Mouse (Mus musculus): ENCODE data around the gene Nhlrc2. TPM values are rescaled to one million over a fixed set of nuclear protein-coding genes. Genes with fewer than 3 reads are reported as not detected.
"Not testable (repeated sequence)": the region's sequence is repeated elsewhere in the genome, so short reads cannot be mapped to it uniquely, and the experiment has no call there.

The Nhlrc2 gene
- total RNA-seq (2012; rRNA removed) = 9.5 and 9.9 TPM in 2 replicates
- total RNA-seq (2014; rRNA removed) = 12.6 and 12.9 TPM in 2 replicates
- 18.3 and 22.9 TPM in 2 replicates for polyA plus RNA-seq (2012; ENCODE audit: insufficient read length, low read depth)

GRCm38 (mm10) chr19:56548230-56549032 is at the start of gene Nhlrc2:
TSS of gene Nhlrc2 (plus strand) at chr19:56548261.
- dilution Hi-C loops (cut with MboI; ENCODE audit: extremely low pct_ligation_motif_present, extremely low pct_unique_long_range_greater_than_20kb, low sequenced_read_pairs) = no loop called here
- Histone ChIP-seq H3K9ac (ENCODE audit: insufficient read depth, low read depth) (peak within 1 kb of the TSS; percentile 89), H3K4me3 (replicated peaks in 1 of 3; ENCODE audit: low read depth in 2 of 3, low read length in 2 of 3, poor library complexity in 1 of 3) (peak within 1 kb of the TSS; percentile 88 to 98 (median 92)), H3K79me2 (replicated peaks; ENCODE audit: control insufficient read depth, extremely low read depth, insufficient read depth, poor library complexity, severe bottlenecking) (peaks cover 22% of the 10 kb centered on the region), H3K4me1 (ENCODE audit: control insufficient read depth in 1 of 2, insufficient read depth in 2 of 2) (peaks cover 0 to 40% of the 10 kb centered on the region in 2 experiments; a peak in 2 of 4 replicates), H3K27ac (ENCODE audit: insufficient read depth, low read depth) (peak within 1 kb of the TSS; percentile 84), H3K27me3 (replicated peaks) (no peaks in the 10 kb centered on the region), H3K4me2 (ENCODE audit: insufficient read depth, low read depth, poor library complexity, severe bottlenecking) (peak within 1 kb of the TSS; percentile 98), H3K36me3 (replicated peaks in 1 of 2; ENCODE audit: control insufficient read depth in 1 of 2, insufficient read depth in 1 of 2, low read length in 1 of 2) (peaks cover 20 to 43% of the 10 kb centered on the region in 2 experiments), H3K9me3 (replicated peaks; ENCODE audit: low read length) (peaks cover 2% of the 10 kb centered on the region)
- in situ Hi-C loops (cut with MboI; ENCODE audit: low pct_ligation_motif_present, low pct_unique_long_range_greater_than_20kb, low sequenced_read_pairs) = no loop called here
- peak; percentile 68 for DNase-seq (ENCODE audit: extremely low read depth)
- TF ChIP-seq ZC3H11A (IDR thresholded peaks at IDR 0.05; ENCODE audit: low read depth, low read length) (peak; percentile 98), POLR2A (IDR thresholded peaks at IDR 0.05; ENCODE audit: low read depth, low read length) (peak; percentile 78), ZMIZ1 (IDR thresholded peaks at IDR 0.05; ENCODE audit: low read depth, low read length) (no peak), NELFE (IDR thresholded peaks at IDR 0.05; ENCODE audit: low read depth, low read length) (no peak), MAZ (IDR thresholded peaks at IDR 0.05; ENCODE audit: low read depth, low read length) (peak; percentile 62; the same call in 1 of the 2 replicates), ELF1 (IDR thresholded peaks at IDR 0.05; ENCODE audit: low read depth, low read length) (peak; percentile 72), NRF1 (IDR thresholded peaks at IDR 0.05; ENCODE audit: low read depth, low read length) (peak; percentile 42; the same call in 1 of the 2 replicates), CHD2 (IDR thresholded peaks at IDR 0.05; ENCODE audit: low read length) (0 out of 2 replicates have a peak, but pooled peaks have one; percentile 63), ETS1 (conservative IDR thresholded peaks at IDR 0.05; ENCODE audit: low read depth, low read length) (no peak), SIN3A (IDR thresholded peaks at IDR 0.05; ENCODE audit: low read length) (peak; percentile 48; the same call in 1 of the 2 replicates), MAX (IDR thresholded peaks at IDR 0.05; ENCODE audit: low read length) (peak; percentile 21; the same call in 1 of the 2 replicates), MAFK (IDR thresholded peaks at IDR 0.05; ENCODE audit: insufficient replicate concordance, low read length) (no peak), BHLHE40 (IDR thresholded peaks at IDR 0.05; ENCODE audit: low read depth, low read length) (peak; percentile 3; the same call in 1 of the 2 replicates), TCF12 (IDR thresholded peaks at IDR 0.05; ENCODE audit: low read depth, low read length) (peak; percentile 40; the same call in 1 of the 2 replicates), HCFC1 (IDR thresholded peaks at IDR 0.05; ENCODE audit: low read depth, low read length) (peak; percentile 79), GABPA (IDR thresholded peaks at IDR 0.05; ENCODE audit: insufficient replicate concordance, low read depth, low read length) (no peak), POLR2AphosphoS2 (IDR thresholded peaks at IDR 0.05; ENCODE audit: low read depth, low read length) (0 out of 2 replicates have a peak, but pooled peaks have one; percentile 50)

GRCm38 (mm10) chr19:56503069-56503468 is 45.0 kb upstream of the Nhlrc2 start:
- DNase-seq (ENCODE audit: extremely low read depth); H3K4me3 ChIP-seq (replicated peaks in 1 of 3; ENCODE audit: low read depth in 2 of 3, low read length in 2 of 3, poor library complexity in 1 of 3); H3K27ac ChIP-seq (ENCODE audit: insufficient read depth, low read depth); H3K9ac ChIP-seq (ENCODE audit: insufficient read depth, low read depth); H3K4me1 ChIP-seq (ENCODE audit: control insufficient read depth in 1 of 2, insufficient read depth in 2 of 2); dilution Hi-C loops (cut with MboI; ENCODE audit: extremely low pct_ligation_motif_present, extremely low pct_unique_long_range_greater_than_20kb, low sequenced_read_pairs); H3K36me3 ChIP-seq (replicated peaks in 1 of 2; ENCODE audit: control insufficient read depth in 1 of 2, insufficient read depth in 1 of 2, low read length in 1 of 2); H3K27me3 ChIP-seq (replicated peaks); H3K79me2 ChIP-seq (replicated peaks; ENCODE audit: control insufficient read depth, extremely low read depth, insufficient read depth, poor library complexity, severe bottlenecking); in situ Hi-C loops (cut with MboI; ENCODE audit: low pct_ligation_motif_present, low pct_unique_long_range_greater_than_20kb, low sequenced_read_pairs); H3K9me3 ChIP-seq (replicated peaks; ENCODE audit: low read length); H3K4me2 ChIP-seq (ENCODE audit: insufficient read depth, low read depth, poor library complexity, severe bottlenecking): not testable (repeated sequence)

- H3K9me3 ChIP-seq (replicated peaks; ENCODE audit: low read length); H3K36me3 ChIP-seq (replicated peaks in 1 of 2; ENCODE audit: control insufficient read depth in 1 of 2, insufficient read depth in 1 of 2, low read length in 1 of 2); dilution Hi-C loops (cut with MboI; ENCODE audit: extremely low pct_ligation_motif_present, extremely low pct_unique_long_range_greater_than_20kb, low sequenced_read_pairs); H3K4me3 ChIP-seq (replicated peaks in 1 of 3; ENCODE audit: low read depth in 2 of 3, low read length in 2 of 3, poor library complexity in 1 of 3); H3K4me1 ChIP-seq (ENCODE audit: control insufficient read depth in 1 of 2, insufficient read depth in 2 of 2); H3K4me2 ChIP-seq (ENCODE audit: insufficient read depth, low read depth, poor library complexity, severe bottlenecking); H3K27me3 ChIP-seq (replicated peaks); in situ Hi-C loops (cut with MboI; ENCODE audit: low pct_ligation_motif_present, low pct_unique_long_range_greater_than_20kb, low sequenced_read_pairs); H3K9ac ChIP-seq (ENCODE audit: insufficient read depth, low read depth); H3K79me2 ChIP-seq (replicated peaks; ENCODE audit: control insufficient read depth, extremely low read depth, insufficient read depth, poor library complexity, severe bottlenecking); H3K27ac ChIP-seq (ENCODE audit: insufficient read depth, low read depth); DNase-seq (ENCODE audit: extremely low read depth): not testable (repeated sequence)
These were observed 44.5 kb upstream of the Nhlrc2 start for GRCm38 (mm10) chr19:56503525-56503924.

GRCm38 (mm10) chr19:56511207-56511606 is 36.9 kb upstream of the Nhlrc2 start:
- in situ Hi-C loops (cut with MboI; ENCODE audit: low pct_ligation_motif_present, low pct_unique_long_range_greater_than_20kb, low sequenced_read_pairs); H3K9me3 ChIP-seq (replicated peaks; ENCODE audit: low read length); H3K27ac ChIP-seq (ENCODE audit: insufficient read depth, low read depth); DNase-seq (ENCODE audit: extremely low read depth); H3K4me3 ChIP-seq (replicated peaks in 1 of 3; ENCODE audit: low read depth in 2 of 3, low read length in 2 of 3, poor library complexity in 1 of 3); H3K4me2 ChIP-seq (ENCODE audit: insufficient read depth, low read depth, poor library complexity, severe bottlenecking); H3K27me3 ChIP-seq (replicated peaks); H3K4me1 ChIP-seq (ENCODE audit: control insufficient read depth in 1 of 2, insufficient read depth in 2 of 2); H3K9ac ChIP-seq (ENCODE audit: insufficient read depth, low read depth); dilution Hi-C loops (cut with MboI; ENCODE audit: extremely low pct_ligation_motif_present, extremely low pct_unique_long_range_greater_than_20kb, low sequenced_read_pairs); H3K36me3 ChIP-seq (replicated peaks in 1 of 2; ENCODE audit: control insufficient read depth in 1 of 2, insufficient read depth in 1 of 2, low read length in 1 of 2); H3K79me2 ChIP-seq (replicated peaks; ENCODE audit: control insufficient read depth, extremely low read depth, insufficient read depth, poor library complexity, severe bottlenecking): not testable (repeated sequence)
